Mouse (Mus musculus) frontal cortex, postnatal 25 days (tissue): ENCODE results near the gene Limd1.
"Not testable (repeated sequence)": the region's sequence is repeated elsewhere in the genome, so short reads cannot be mapped to it uniquely, and the experiment has no call there.

ENCODE experiments used
- DNase-seq, 2 experiments: peaks; one replicate each; pipeline ENCODE4 v3.0.0; 2022; ENCODE audit warnings: low spot score in 2 of 2

Gene Limd1

DNA sequence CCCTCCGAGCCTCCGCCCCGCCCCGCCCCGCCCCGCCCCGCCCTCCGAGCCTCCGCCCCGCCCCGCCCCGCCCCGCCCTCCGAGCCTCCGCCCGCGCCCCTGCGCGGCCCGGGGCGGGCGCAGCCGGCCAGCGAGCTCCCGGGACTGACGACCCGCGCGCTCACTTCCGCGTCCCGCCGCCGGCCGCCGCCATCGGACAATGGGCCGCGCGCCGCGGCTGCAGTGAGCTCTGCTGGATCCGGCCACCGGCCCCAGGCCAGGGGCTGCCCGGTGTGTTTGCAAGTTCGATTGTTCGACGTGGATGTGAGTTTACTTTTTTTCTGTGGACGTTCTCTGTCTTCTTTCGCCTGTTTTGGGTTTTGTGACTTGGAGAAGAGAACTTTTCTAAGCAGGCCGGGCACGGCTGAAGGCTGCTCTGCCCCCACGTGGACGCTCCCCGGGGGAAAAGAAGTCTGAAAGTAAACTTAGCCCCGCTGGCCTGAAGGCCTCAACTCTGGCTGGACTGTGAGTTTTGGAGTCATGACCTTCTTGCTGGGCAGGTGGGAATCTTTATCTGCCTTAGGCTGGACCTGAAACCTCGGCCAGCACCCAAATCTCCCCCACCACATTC, at the start of gene Limd1:
Gene Limd1 (plus strand): TSS at position 121 of the 610 bp plus-strand sequence.
- DNase-seq = no peak

- DNase-seq = no peak
Measured at GRCm38 (mm10) chr9:123429863-123430262, 48.6 kb upstream of the Limd1 start.

DNA sequence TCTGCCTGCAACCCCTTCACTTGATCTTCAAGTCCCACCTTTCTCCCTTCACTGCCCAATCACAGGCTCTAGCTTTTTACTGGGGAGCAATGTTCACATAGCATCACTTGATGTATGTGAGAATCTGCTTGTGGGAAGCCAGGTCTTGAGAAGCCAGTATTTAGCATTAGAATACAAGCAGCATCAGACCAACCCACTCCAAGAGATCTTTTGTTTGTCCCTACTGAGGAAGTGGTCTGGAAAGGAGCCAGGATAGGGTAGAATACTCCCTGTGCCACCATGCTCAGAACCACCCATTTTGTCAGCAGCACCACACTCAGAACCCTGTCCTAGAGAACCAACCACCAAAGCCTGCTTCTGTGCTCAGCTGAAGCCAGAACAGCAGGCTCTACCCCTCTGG, 47.5 kb upstream of the Limd1 start:
- no peak for DNase-seq

- peak in 1 of 2 experiments; percentile 23 for DNase-seq
Measured at GRCm38 (mm10) chr9:123438223-123438622, 40.3 kb upstream of the Limd1 start.

- no peak for DNase-seq
Measured at GRCm38 (mm10) chr9:123440230-123441058, 38.1 kb upstream of the Limd1 start.

- not testable (repeated sequence) for DNase-seq
Measured at GRCm38 (mm10) chr9:123447101-123447500, 31.4 kb upstream of the Limd1 start.

DNA sequence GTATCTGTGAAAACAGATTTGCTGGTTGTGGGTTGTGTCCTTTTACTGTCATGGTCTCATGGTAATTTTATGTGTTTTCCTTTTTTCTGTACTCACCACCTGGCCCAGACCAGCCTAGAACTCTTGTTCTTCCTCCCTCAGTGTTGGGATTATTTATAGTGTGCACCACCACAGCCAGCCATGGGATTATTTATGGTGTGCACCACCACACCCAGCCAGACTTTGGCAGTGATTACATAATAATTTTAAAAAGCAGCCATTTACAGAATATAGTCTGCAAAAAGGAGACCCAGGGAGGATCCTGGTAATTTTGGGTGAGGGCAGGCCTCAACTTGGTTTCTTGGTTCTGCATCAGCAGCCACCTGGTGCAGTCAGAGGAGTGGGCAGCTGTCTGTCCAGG, 29.9 kb upstream of the Limd1 start:
- DNase-seq = no peak

DNA sequence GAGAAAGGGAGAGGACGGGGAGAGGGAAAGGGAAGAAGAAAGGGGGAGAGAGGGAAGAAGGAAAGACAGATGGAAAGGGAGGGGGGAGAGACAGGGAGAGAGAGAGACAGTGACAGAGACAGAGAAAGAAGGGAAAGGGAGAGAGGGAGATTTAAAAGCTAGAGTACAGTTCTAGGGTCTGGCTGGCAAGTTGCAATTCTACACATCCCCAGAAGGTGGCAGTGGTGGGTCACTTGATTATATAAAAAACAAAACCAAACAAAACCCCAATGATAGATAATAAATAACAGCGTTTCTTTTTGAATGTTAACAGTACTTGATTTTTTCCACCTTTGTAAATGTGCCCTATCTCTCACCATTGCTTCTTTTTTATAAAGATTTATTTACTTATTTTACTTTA, 28.3 kb upstream of the Limd1 start:
- peak in 1 of 2 experiments; percentile 41 for DNase-seq

- no peak for DNase-seq
Measured at GRCm38 (mm10) chr9:123451772-123452171, 26.7 kb upstream of the Limd1 start.

GRCm38 (mm10) chr9:123456634-123457602, 21.6 kb upstream of the Limd1 start:
- no peak for DNase-seq

GRCm38 (mm10) chr9:123457603-123458002, 20.9 kb upstream of the Limd1 start:
- DNase-seq = no peak

DNA sequence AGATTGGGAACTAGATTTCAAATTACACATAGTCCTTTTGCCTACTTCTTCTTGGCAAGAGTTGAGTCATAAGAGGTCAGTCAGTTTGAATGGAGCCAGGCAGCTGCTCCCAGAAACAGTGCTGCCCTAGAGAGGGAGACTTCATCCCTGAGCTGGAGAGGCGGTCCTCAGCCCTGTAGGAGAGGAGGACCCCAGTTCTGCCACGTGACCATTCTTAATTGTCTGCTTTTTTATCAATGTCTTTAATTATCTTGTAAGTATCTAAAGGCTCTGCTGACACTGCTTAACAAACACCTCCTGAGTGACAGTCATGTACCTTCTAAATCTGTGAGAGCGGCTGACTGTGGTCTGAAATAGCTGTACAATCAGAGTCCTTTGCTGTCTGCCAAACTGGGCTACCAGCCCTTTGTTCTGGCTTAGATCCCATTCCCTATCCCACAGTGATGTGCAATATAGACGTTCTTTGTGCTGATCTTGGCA, 11.3 kb upstream of the Limd1 start:
- DNase-seq = no peak

DNA sequence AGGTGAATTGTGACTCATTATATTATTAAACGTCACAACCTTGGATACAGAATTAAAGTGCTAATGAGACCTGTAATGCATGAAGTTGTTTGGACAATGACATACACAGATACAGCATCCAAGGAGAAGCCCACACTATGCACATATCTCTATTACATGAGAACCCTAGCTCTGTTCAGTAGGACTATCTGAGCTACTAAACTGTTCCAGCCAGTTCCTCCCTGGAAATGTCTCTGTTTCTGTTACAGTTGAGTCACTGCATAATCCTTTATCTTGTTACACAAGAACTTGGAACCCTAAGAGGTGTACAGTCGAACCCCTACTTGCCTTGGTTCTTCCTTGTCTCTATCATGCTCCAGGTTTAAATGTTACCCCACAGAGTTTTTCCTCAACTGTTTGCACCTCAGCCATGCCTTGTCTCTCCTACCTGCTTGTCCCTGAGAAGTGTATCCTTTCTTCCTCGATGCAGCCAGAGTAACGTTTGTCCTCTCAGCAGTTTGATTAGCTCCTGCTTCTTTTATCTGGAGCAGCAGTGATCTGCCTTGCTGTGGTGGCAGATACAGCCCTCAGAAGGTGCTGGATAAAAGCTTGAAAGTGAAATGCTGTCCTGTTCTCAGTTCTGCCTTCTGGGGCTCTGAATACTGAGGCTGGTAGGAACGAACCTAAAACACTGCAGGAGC, 10.0 kb upstream of the Limd1 start:
- no peak for DNase-seq

GRCm38 (mm10) chr9:123469087-123469486, 9.4 kb upstream of the Limd1 start:
- DNase-seq = no peak

- DNase-seq = no peak
Measured at GRCm38 (mm10) chr9:123473377-123473776, 5.1 kb upstream of the Limd1 start.

DNA sequence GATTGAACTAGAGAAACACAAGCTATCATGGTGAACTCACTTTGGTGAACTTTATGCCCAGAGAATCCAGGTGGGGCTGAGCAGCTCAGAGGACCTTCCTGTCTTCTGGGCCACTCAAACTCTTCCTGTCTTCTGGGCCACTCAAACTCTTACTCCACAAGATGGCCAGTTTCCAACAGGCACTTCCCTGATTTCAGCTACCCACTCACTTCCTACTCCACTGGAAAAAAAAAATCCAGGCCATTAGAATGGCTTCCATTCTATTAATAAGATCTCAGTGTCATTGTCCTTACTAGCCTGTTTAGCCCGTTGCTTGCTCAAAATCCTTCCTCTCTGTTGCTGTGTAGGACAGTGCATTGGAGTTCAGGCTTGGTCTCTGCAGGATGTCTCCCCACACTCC, 2.9 kb upstream of the Limd1 start:
- DNase-seq = no peak

DNA sequence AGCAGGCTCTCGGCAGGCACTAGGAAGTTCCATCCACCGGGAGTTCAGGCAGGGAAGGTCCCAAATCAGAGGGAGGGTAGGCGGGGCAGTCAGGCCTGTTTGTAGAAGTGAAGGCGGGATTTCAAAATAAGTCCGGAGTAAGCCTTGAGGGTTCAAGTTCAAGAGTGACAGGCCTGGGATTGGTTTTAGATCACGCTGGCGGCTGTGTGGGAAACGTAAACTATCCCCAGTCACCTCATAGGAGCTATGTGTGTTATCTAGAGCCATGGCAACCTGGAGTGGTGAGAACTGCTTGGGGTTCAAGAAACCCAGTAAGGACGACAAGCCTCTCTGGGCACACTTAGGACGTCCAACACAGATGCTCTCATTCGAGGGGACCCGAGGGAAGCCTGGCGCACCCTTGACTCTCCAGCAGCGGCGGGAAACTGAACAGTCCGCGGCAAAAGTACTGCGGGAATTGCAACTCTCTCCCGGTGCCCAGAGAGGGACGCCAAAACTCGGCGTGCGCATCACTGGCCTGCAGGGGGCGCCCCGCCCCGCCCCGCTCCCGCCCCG, 398 bp upstream of the Limd1 start:
- DNase-seq = no peak

- DNase-seq = no peak
Measured at GRCm38 (mm10) chr9:123479196-123479669, 727 bp downstream of the Limd1 start.

- DNase-seq = no peak
Measured at GRCm38 (mm10) chr9:123479876-123480252, 1.4 kb downstream of the Limd1 start.

GRCm38 (mm10) chr9:123480253-123480921, 1.9 kb downstream of the Limd1 start:
- no peak for DNase-seq
